Mouse (Mus musculus) testis, adult 2 months (tissue): ENCODE results near the gene Mybpc3.

Experiments used
- CTCF ChIP-seq: fragments of 200-500 bp; IDR thresholded peaks from 2 replicates; pipeline ENCODE4 v1.5.1; 2012; ENCODE audit warnings: low read depth, mild to moderate bottlenecking, inconsistent platforms, low read length, moderate library complexity; ENCODE audit not compliant: control insufficient read depth, insufficient read depth, insufficient replicate concordance
- POLR2A ChIP-seq: fragments of 200-500 bp; IDR thresholded peaks from 2 replicates; pipeline ENCODE4 v1.6.1; 2012; ENCODE audit warnings: low read depth, mild to moderate bottlenecking, inconsistent platforms, low read length, moderate library complexity; ENCODE audit not compliant: control insufficient read depth

DNA sequence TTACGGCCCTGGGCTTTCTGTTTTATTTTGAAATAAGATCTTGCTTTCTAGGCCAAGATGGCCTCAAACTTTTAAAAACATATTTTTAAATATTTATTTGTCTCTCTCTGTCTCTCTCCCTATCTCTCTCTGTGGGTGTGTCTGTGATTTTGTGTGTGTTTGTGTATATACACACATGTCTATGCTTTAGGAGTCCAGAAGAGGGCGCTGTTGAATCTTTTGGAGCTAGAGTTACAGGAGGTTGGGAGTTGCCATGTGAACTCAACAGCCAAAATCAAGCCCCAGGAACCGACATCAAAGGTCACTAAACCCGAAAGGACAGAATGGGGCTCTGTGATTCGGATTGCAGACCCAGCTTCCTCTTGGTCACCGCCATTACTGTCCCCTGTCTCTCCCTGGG lies 7.5 kb upstream of the Mybpc3 start:
- no peak for TF ChIP-seq CTCF
- no peak for TF ChIP-seq POLR2A
